Mouse (Mus musculus): ENCODE measurements around the gene Nipal4.

The Nipal4 gene

DNA sequence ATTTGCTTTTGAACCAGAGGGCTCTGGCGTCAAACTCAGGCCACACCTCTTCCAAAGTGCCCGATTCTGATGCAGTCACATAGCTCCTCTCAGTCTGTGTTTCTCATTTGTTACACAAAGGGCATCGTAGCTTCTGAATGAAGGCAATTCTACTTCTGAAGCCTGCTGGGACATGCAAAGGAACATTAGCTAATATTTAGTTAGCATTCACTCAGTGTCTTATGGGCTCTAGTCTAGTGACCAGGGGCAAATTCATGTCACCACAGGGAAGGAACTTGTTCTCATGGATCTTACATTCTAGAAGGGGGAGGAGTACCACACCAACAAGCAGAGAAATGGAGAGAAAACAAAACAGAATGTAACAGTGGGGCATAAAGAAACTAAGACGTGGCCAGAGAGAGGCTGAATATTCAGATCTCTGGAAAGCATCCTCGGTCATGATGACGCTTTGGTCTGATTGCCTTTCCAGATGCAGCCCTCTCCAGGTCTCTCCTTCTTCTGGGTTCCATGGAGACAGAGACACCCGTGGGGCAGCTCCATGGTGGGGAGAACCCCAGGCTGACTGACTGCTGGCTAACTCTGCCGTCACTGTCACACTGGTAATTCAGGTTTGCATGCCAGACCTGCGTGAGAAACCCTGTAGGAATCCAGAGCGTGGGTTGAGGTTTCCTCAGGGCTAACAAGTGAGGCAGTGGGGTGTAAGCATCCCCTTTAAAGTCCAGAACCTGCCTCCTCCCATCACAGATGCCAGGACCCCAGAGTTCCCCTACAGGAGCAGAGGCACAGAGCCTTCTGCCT is 11.1 kb upstream of the Nipal4 start:
- in situ Hi-C loops (cut with MboI; ENCODE audit: low pct_unique_long_range_greater_than_20kb in 1 of 2, low sequenced_read_pairs in 2 of 2, unreplicated experiment in 1 of 2) = no loop called here

- in situ Hi-C loops (cut with MboI; ENCODE audit: low pct_unique_long_range_greater_than_20kb in 1 of 2, low sequenced_read_pairs in 2 of 2, unreplicated experiment in 1 of 2) = no loop called here
Observed at GRCm38 (mm10) chr11:46176155-46176554, 9.8 kb upstream of the Nipal4 start.

- in situ Hi-C loops (cut with MboI; ENCODE audit: low pct_unique_long_range_greater_than_20kb in 1 of 2, low sequenced_read_pairs in 2 of 2, unreplicated experiment in 1 of 2) = no loop called here
Observed at GRCm38 (mm10) chr11:46172128-46172527, 5.8 kb upstream of the Nipal4 start.

- in situ Hi-C loops (cut with MboI; ENCODE audit: low pct_unique_long_range_greater_than_20kb in 1 of 2, low sequenced_read_pairs in 2 of 2, unreplicated experiment in 1 of 2) = no loop called here
Observed at GRCm38 (mm10) chr11:46169908-46170307, 3.6 kb upstream of the Nipal4 start.

- in situ Hi-C loops (cut with MboI; ENCODE audit: low pct_unique_long_range_greater_than_20kb in 1 of 2, low sequenced_read_pairs in 2 of 2, unreplicated experiment in 1 of 2) = no loop called here
Observed at GRCm38 (mm10) chr11:46168506-46168905, 2.2 kb upstream of the Nipal4 start.

- in situ Hi-C loops (cut with MboI; ENCODE audit: low pct_unique_long_range_greater_than_20kb in 1 of 2, low sequenced_read_pairs in 2 of 2, unreplicated experiment in 1 of 2) = no loop called here
Observed at GRCm38 (mm10) chr11:46157462-46157861, 8.8 kb downstream of the Nipal4 start.

DNA sequence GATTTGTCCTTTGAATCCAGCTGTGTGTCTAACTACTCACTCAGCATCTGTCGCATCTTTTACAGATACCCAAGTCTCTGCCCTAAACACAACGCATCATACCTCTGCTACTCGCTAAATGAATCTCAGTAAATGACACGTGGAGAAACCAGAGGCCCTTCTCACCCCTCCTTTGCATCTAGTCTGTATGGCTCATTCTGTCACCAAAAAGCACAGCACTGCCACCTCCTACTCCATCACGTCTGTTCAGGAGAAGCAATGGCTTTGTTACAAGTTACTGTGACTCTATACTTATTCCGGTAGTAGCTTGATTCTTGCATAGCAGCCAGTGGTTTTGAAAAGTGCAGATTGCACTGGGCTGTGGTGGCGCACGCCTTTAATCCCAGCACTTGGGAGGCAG is 9.4 kb downstream of the Nipal4 start:
- in situ Hi-C loops (cut with MboI; ENCODE audit: low pct_unique_long_range_greater_than_20kb in 1 of 2, low sequenced_read_pairs in 2 of 2, unreplicated experiment in 1 of 2) = no loop called here

- in situ Hi-C loops (cut with MboI; ENCODE audit: low pct_unique_long_range_greater_than_20kb in 1 of 2, low sequenced_read_pairs in 2 of 2, unreplicated experiment in 1 of 2) = no loop called here
Observed at GRCm38 (mm10) chr11:46146619-46147018, 19.7 kb downstream of the Nipal4 start.

DNA sequence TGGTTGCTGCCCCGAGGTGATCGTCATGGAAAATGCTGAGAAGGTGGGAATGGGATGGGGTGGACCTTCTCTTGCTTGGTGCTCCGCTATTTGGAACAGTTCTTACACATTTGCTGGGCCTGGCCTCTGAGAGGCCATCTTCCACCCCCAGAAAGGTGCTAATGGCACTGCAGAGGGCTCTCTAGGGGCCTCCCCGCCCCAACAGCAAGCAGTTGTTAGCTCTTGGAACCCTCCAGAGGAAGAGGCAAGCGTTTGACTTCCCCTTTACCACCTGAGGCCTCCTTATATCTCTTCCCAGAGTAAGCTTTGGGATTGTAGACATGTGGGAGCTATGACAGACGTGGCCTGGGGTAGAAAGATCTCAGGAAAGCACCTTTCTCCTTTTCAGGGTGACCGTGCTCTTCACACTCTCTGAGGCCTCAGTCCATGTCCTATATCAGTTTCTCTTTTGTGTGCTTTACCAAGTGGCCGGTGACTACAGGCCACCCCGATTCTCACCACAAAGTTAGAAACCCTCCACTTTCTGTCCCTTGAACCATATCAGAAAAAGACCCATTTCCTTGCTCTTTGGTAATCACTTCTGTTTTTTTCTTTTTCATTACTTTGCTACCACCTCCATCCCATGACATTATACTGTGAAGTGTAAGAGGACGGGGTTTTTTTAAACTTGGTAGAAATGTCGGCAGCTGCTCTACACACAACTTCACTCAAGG is 21.0 kb downstream of the Nipal4 start:
- in situ Hi-C loops (cut with MboI; ENCODE audit: low pct_unique_long_range_greater_than_20kb in 1 of 2, low sequenced_read_pairs in 2 of 2, unreplicated experiment in 1 of 2) = no loop called here

DNA sequence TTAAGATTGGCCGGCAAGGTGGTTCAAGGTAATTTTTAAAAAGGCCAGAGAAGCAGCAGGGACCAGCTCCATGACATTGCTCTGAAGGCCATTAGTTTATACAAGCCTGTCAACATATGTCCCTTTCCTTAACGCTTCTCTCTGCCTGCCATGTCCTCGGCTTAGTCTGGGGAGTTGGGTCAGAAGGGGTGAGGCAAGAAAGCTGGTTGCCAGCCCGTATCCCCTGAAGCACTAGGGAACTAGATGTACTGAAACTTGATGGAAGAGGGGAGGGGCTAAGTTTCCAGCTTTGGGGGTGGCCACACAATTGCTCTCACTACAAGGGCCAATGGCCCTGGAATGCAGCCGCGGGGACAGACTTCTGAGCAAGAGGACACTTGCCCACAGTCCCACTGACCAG is 23.0 kb downstream of the Nipal4 start:
- in situ Hi-C loops (cut with MboI; ENCODE audit: low pct_unique_long_range_greater_than_20kb in 1 of 2, low sequenced_read_pairs in 2 of 2, unreplicated experiment in 1 of 2) = no loop called here

DNA sequence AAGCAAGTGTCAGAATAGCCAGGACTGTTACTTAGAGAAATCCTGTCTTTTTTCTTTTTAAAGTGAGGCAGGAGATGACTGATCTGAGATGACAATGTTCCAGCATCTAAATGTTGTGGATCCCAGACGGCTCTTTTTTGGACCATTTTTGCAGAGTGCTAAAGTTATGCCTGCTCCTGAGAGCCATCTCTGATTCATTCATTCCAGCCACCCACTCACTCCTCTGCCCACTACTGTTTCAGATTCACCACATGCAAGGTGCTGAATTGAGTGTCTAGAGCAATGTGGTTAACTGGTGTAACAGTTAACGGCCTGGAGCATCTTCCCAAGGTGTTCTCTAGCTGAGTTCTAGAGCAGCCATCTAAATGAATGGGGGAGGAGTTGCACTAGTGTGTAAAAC is 31.4 kb downstream of the Nipal4 start:
- in situ Hi-C loops (cut with MboI; ENCODE audit: low pct_unique_long_range_greater_than_20kb in 1 of 2, low sequenced_read_pairs in 2 of 2, unreplicated experiment in 1 of 2) = no loop called here

- in situ Hi-C loops (cut with MboI; ENCODE audit: low pct_unique_long_range_greater_than_20kb in 1 of 2, low sequenced_read_pairs in 2 of 2, unreplicated experiment in 1 of 2) = no loop called here
Observed at GRCm38 (mm10) chr11:46131022-46131986, 35.0 kb downstream of the Nipal4 start.

- in situ Hi-C loops (cut with MboI; ENCODE audit: low pct_unique_long_range_greater_than_20kb in 1 of 2, low sequenced_read_pairs in 2 of 2, unreplicated experiment in 1 of 2) = no loop called here
Observed at GRCm38 (mm10) chr11:46128548-46128945, 37.8 kb downstream of the Nipal4 start.

GRCm38 (mm10) chr11:46127621-46128547 is 38.4 kb downstream of the Nipal4 start:
- in situ Hi-C loops (cut with MboI; ENCODE audit: low pct_unique_long_range_greater_than_20kb in 1 of 2, low sequenced_read_pairs in 2 of 2, unreplicated experiment in 1 of 2) = no loop called here

DNA sequence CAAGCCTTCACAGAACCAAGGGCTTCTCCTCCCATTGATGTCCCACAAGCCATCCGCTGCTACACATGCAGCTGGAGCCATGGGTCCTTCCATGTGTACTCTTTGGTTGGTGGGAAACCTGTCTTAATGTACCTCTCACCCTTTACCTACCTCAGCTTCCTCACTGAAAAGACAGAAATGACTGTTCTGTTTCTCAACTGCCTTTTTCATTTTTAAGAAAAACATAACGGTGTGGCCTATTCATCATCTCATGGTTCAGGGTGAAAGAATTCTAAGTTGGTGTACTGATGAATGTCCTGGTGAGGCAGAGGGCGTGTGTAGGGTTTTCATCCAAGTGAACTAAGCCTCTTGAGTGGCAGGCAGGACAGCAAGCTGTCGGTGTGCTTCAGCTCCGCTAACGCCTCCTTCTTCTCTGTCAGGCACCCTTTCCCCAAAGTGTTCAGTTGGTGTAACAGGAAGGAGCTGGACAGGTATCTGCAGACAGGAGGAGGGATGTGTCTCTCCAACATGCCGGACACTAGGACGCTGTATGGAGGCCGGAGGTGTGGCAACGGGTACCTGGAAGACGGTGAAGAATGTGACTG is 39.4 kb downstream of the Nipal4 start:
- in situ Hi-C loops (cut with MboI; ENCODE audit: low pct_unique_long_range_greater_than_20kb in 1 of 2, low sequenced_read_pairs in 2 of 2, unreplicated experiment in 1 of 2) = no loop called here

GRCm38 (mm10) chr11:46126317-46126716 is 40.0 kb downstream of the Nipal4 start:
- in situ Hi-C loops (cut with MboI; ENCODE audit: low pct_unique_long_range_greater_than_20kb in 1 of 2, low sequenced_read_pairs in 2 of 2, unreplicated experiment in 1 of 2) = no loop called here

DNA sequence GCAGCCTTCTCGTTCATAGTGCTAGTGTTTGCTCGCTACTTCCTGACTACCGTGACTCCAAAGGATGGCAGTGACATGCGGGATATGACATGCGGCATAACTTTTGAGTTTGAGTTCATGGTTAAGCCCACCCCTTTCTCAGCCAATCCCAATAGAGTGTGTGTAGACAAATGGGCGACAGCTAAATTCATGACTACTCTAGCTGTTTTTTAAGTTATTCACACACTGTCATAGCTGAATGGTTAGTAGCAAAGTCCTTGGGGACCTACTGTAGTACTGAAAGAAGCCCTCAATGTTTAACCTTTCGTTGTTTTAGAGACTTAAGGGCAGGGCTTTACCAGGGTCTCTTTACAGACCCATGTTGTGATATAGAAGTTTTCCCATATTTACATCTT is 40.5 kb downstream of the Nipal4 start:
- in situ Hi-C loops (cut with MboI; ENCODE audit: low pct_unique_long_range_greater_than_20kb in 1 of 2, low sequenced_read_pairs in 2 of 2, unreplicated experiment in 1 of 2) = no loop called here

All from mouse embryonic stem cell (cell line).